Mouse (Mus musculus) cerebellum, adult 2 months (tissue): ENCODE results near the gene Slc39a11. TPM values are rescaled to one million over a fixed set of nuclear protein-coding genes. Genes with fewer than 3 reads are reported as not detected.

Experiments
- DNase-seq, 2 experiments: peaks; one replicate each; pipeline ENCODE4 v3.0.0; 2021
- H3K27ac ChIP-seq: fragments of 200-500 bp; 2 replicates; pipeline ENCODE4 v1.5.1; 2012; ENCODE audit warnings: low read length, control low read depth, inconsistent platforms; ENCODE audit not compliant: insufficient read depth
- H3K27me3 ChIP-seq: fragments of 200-500 bp; 2 replicates; pipeline ENCODE4 v1.6.1; 2012; ENCODE audit warnings: inconsistent platforms, mild to moderate bottlenecking, low read length, moderate library complexity; ENCODE audit not compliant: control insufficient read depth, insufficient read depth
- H3K4me1 ChIP-seq: fragments of 200-500 bp; 2 replicates; pipeline ENCODE4 v1.6.1; 2011; ENCODE audit warnings: low read length; ENCODE audit not compliant: control insufficient read depth, insufficient read depth
- H3K4me3 ChIP-seq: fragments of 200-500 bp; replicated peaks from 2 replicates; pipeline ENCODE3; 2011; ENCODE audit warnings: mild to moderate bottlenecking, low read depth, low read length, control low read depth; ENCODE audit not compliant: insufficient read depth
- CTCF ChIP-seq: fragments of 200-500 bp; IDR thresholded peaks from 2 replicates; pipeline ENCODE4 v1.5.1; 2011; ENCODE audit warnings: low read depth, mild to moderate bottlenecking, control low read depth, low read length, moderate library complexity, borderline replicate concordance; ENCODE audit not compliant: insufficient read depth
- POLR2A ChIP-seq: fragments of 200-500 bp; IDR thresholded peaks from 2 replicates; pipeline ENCODE4 v1.6.1; 2011; ENCODE audit warnings: low read length, control low read depth, borderline replicate concordance; ENCODE audit not compliant: insufficient read depth
- WGBS: fragments of 180-500 bp; shearing (Covaris S2); methylation state at CpG from one replicate; pipeline ENCODE4 v1.1.7; 2018; 5-methylcytosine and 5-hydroxymethylcytosine counted together
- polyA plus RNA-seq: library from polyadenylated mRNA; depleted of rRNA; stranded (reverse); fragments of >200 nt; gene quantifications from 2 replicates; pipeline ENCODE4 v1.2.3, GENCODE M21; 2012

The Slc39a11 gene
- polyA plus RNA-seq, 1 experiment: 14.1 TPM

DNA sequence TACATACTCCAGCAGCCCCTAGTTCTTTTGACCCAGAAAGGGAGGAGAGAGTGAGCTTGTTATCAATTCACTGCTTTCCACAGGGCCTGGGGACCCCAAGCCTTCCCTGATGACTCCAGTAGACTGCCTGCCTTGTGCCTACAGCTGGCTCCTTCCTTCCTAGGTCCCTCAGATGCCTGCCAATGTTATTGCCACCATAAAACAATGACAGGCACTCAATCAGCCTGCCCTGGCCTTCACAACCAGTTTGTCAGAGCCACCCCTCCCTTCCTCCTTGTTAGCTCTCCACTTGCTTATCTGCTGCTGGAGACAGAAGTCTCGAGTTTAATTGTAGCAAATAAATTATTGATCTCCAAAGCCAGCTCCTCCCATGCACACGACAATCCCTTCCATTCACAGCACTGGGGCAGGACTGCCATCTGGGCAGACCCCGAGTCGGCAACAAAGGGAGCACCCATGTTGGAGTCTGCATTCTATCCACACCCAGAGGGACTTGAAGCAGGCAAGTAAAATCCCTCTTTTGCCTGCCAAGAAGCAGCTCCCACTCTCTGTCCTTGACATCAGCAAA, 426.0 kb downstream of the Slc39a11 start:
- WGBS: 74% methylated on average over 4 of the region's 4 CpGs

GRCm38 (mm10) chr11:113221267-113222195, 428.3 kb downstream of the Slc39a11 start:
- no peak for TF ChIP-seq CTCF
- TF ChIP-seq POLR2A: no peak
- peak in 1 of 2 experiments; percentile 22 for DNase-seq
- 62% methylated on average over 18 of the region's 18 CpGs for WGBS

More for the DNA sequence above, 426.0 kb downstream of the Slc39a11 start:
- no peaks in the 10 kb centered on the region for H3K27me3 ChIP-seq
- no peak overlapping the region for H3K4me3 ChIP-seq
- TF ChIP-seq POLR2A: no peak
- no peak for TF ChIP-seq CTCF
- no peak overlapping the region for H3K27ac ChIP-seq
- no peaks in the 10 kb centered on the region for H3K4me1 ChIP-seq
- no peak for DNase-seq

DNA sequence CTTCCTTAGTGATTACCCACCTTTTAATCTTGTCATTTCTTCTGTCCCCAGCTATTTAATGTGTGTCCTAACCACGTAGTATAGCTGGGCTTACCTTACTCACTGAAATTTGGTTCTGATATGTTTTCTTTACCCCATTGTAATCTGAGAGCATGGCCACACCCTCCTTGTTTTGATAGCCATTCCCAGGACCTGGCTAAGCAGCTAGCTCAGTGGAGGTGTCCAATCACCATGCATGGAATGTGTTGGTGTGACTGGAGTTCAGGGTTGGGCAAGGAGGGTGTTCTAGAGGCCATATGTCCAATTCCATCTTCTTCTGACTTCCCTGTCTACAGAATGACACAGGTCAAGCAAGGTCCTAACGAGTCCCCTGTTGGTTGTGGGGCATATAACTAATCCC, 429.2 kb downstream of the Slc39a11 start:
- no peaks in the 10 kb centered on the region for H3K27me3 ChIP-seq
- WGBS: 92% methylated on average over 2 of the region's 2 CpGs
- H3K4me3 ChIP-seq: no peak overlapping the region
- H3K4me1 ChIP-seq: no peaks in the 10 kb centered on the region
- H3K27ac ChIP-seq: no peak overlapping the region
- TF ChIP-seq CTCF (no peak), POLR2A (no peak)
- DNase-seq: no peak

More at GRCm38 (mm10) chr11:113221267-113222195, 428.3 kb downstream of the Slc39a11 start:
- Histone ChIP-seq H3K27ac (0 out of 2 replicates have a peak overlapping the region, but pooled peaks have one; percentile 23), H3K4me3 (no peak overlapping the region), H3K4me1 (no peaks in the 10 kb centered on the region), H3K27me3 (no peaks in the 10 kb centered on the region)

- peak; percentile 43 to 86 for DNase-seq
- TF ChIP-seq POLR2A: no peak
- 14% methylated on average over 7 of the region's 7 CpGs for WGBS
- Histone ChIP-seq H3K4me1 (no peaks in the 10 kb centered on the region; the same call in 1 of the 2 replicates), H3K4me3 (no peak overlapping the region), H3K27me3 (no peaks in the 10 kb centered on the region), H3K27ac (no peak overlapping the region)
Measured at GRCm38 (mm10) chr11:113214741-113215140, 435.1 kb downstream of the Slc39a11 start.

DNA sequence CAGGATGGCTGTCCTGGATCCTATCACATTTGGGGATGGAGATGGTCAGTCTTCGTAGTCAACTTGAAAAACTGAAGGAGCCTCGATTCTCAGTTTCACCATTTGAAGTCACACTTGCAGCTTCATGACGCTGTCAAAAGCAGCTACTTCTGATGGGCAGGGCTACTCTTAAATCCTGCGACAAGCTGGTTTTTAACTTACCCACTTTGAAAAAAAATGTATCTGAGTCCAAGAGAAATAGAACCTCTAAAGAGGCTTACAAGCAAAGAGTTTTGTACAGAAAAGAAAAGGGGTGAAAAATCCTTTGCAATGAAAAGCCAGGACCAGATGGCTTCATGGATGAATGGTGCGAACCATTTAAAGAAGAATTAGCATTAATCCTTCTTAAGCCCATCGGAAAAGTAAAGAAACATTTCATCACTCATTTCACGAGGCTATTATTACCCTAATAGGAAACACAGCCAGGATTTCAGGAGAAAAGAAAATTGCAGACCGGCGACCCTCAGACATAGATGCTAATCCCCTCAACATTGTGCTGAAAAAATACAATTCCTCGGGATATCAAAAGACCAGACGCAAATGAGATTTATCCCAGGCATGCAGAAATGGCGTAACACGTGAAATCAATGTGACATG, 437.4 kb downstream of the Slc39a11 start:
- DNase-seq: no peak
- Histone ChIP-seq H3K4me1 (no peaks in the 10 kb centered on the region; the same call in none of the 2 replicates), H3K27me3 (no peaks in the 10 kb centered on the region), H3K27ac (no peak overlapping the region), H3K4me3 (no peak overlapping the region)
- TF ChIP-seq POLR2A (no peak), CTCF (no peak)
- 87% methylated on average over 13 of the region's 13 CpGs for WGBS

DNA sequence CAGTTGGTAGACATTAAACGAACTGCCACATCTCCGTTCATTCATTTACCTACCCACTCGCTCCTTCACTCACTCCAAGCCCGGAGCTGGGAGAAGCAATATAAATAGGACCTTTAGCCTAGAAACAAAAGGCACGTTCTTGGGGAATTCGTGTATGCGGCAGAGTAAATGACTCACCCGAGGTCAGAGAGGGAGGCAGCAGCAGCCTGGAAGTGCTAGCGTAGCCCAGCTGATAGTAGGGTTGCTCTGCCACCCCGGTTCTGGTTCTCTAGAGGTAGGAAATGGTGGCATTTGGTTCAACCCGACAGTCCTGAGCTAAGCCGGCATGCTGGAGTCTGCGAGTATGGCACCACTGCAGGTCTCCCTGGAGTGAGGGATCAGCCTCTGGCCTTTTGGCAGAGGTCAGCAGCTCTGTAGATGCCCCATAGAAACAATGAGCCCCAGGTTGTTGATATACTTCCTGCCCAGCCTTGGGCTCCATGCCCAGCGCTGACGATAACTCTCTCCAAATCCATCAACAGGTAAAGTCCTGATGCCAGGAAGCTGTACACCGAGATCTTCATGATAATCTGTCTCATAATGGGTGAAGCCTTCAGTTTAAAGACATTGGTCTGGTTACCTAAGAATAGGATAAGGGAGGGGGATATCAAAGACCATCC, 440.5 kb downstream of the Slc39a11 start:
- H3K4me1 ChIP-seq: no peaks in the 10 kb centered on the region; the same call in none of the 2 replicates
- no peak overlapping the region for H3K4me3 ChIP-seq
- peak in 1 of 2 experiments; percentile 34 for DNase-seq
- H3K27ac ChIP-seq: no peak overlapping the region
- no peak for TF ChIP-seq CTCF
- TF ChIP-seq POLR2A: no peak
- no peaks in the 10 kb centered on the region for H3K27me3 ChIP-seq
- WGBS: 56% methylated on average over 16 of the region's 16 CpGs

GRCm38 (mm10) chr11:113208521-113209072, 441.3 kb downstream of the Slc39a11 start:
- TF ChIP-seq CTCF: no peak
- TF ChIP-seq POLR2A: no peak
- WGBS: 87% methylated on average over 18 of the region's 18 CpGs
- DNase-seq: no peak
- no peak overlapping the region for H3K27ac ChIP-seq
- H3K27me3 ChIP-seq: no peaks in the 10 kb centered on the region
- no peak overlapping the region for H3K4me3 ChIP-seq
- H3K4me1 ChIP-seq: no peaks in the 10 kb centered on the region; the same call in 1 of the 2 replicates

DNA sequence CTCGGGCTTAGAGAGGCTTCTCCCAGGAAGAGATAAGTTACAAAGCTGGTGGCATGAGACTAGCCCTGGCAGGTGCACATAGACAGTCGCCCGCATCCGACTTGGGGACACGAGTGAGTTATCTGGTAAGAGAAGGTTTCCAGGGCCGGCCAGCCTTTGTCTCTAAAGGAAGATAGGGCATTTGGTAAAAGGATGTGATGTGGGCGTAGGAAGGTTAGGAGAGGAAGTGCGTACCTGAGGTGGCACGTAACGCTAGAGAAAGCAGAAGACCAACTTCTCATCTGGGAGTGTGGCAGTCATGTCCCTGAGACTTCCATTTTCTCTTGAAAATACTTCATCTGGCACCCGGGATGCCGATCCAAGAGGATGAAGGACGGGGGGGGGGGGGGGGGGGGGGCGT, 441.9 kb downstream of the Slc39a11 start:
- no peak for DNase-seq
- TF ChIP-seq POLR2A: no peak
- no peaks in the 10 kb centered on the region; the same call in 1 of the 2 replicates for H3K4me1 ChIP-seq
- no peaks in the 10 kb centered on the region for H3K27me3 ChIP-seq
- WGBS: 80% methylated on average over 14 of the region's 14 CpGs
- no peak overlapping the region for H3K27ac ChIP-seq
- H3K4me3 ChIP-seq: no peak overlapping the region
